Mouse (Mus musculus) kidney, adult 9 months (tissue): ENCODE data around the gene Phf7.

Source experiments
- DNase-seq: peaks from one replicate; pipeline ENCODE4 v3.0.0; 2022

Phf7 gene

DNA sequence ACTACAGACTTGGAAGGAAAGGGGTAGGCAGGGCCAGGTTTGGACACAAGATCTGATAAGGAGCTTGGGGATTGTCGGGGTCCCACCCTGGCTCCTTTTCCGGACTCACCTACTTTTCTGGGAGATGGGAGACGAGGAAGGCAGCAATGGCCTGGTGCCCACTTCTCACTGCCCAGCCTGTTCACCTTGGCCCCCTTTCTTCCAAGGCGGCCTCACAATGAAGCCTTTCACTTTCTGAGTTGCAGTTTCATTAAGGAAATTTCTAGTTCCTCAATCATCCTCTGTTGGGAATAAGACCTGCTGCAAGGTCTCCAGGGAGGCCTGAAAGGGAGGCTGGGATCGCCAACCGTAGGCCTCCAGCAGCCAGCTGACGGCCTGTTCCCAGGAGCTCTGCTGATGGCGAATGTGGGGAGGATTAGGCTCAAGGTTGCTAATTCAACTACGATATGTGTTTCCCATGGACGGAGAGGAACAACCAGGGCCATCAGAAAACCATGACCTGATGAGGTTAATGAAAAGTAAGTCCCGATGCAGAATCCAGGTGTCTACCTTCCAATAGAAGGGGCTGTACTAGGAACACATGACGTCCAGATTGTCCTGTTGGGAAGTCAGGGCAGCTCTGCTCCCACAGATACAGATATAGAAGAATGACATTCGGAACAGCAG, 18.6 kb downstream of the Phf7 start:
- no peak for DNase-seq

DNA sequence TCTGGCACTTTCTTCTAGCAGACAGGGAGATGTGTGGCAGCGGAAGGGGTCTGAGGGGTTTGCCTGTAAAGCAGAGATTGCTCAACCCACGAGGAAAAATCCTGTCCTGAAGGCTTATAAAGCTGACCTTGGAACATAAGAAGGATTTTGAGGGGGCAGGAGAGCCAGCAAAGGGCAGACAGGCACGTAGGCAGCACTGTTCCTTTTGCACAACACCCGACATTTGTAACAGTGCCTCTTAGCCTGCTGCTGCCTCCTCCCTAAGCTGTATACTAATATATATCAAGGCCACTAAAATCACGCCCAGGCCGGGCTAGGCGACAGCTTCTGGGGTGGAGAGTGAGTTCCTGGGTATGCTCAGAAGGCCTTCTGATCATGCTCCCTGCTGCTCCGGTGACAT, 20.7 kb downstream of the Phf7 start:
- no peak for DNase-seq

DNA sequence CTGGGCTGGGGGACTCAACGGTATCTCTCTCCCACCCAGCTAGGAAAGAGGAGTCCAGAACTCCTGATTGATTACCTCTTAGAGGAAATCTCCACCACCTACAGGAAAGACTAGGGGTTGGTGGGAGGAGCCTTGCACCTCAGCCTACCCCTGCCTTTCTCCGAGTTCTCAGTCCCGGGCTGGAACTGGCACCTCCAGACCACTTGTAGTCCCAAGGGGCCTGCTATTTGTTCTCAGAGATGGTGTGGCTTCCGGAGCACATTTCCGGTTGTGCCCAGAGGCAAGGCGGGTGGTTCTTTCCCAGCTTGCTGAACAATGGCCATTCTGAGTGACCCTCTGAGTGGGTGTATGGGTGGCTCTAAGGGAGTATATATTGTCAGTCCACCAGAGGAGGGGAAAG, 22.9 kb downstream of the Phf7 start:
- peak; percentile 51 for DNase-seq

DNA sequence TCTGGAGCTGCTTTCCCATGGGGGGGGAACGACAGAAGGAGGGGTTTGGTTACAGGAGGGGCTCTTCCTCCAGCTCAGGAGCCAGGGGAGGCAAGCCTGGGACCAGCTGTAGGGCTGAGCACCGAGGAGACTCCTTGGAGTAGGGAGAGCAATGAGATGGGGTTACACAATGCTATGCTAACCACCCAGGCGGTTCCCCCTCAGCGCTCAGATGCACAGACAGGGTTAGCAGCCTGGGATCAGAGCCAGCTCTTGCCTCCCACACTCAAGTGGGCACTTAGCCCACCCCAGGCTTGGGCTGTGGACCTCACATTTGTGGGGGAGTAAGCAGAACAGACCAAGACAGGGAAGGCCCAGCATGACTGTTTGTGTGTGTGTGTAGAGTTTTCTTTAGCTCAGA, 24.1 kb downstream of the Phf7 start:
- peak; percentile 23 for DNase-seq

DNA sequence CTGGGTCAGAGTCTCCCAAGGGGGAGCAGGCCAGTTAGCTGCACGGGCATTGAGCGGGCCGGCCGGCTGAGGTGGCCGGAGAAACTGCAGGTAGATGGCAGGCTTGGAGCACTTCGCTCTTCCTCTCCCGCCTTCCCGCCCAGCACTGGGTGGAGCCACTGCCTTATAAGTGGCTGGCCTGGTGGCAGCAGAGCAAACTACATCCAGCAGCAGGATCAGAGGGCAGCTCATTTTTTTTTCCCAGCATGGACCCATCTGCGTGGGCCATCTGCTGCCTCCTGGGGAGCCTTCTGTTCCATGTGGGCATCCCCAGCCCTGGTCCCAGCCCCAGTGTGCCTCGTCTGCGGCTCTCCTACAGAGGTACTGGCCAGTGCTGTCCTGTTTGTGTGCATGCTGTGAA, 33.5 kb downstream of the Phf7 start, which contains the start of gene Sema3g:
TSS of gene Sema3g (plus strand) at position 195 of the 400 bp plus-strand sequence.
- DNase-seq = peak; percentile 85

DNA sequence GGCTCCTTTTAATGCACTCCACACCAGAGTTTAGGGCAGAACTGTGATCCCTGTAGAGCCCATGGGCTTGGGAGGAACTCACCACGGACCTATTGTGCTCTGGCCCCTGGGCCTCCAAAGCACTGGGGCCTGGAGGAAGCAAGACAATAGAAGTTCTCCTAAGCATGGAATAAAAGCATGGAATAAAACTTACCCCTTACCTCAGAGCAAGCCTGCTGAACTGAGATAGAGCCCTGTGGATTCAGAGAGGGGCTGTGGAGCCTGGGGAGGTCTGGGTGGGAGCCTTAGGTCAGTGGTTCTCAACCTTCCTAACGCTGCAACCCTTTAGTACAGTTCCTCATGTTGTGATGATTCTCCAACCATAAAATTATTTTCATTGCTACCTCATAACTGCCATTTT, 34.3 kb downstream of the Phf7 start, which contains the start of gene Nisch:
TSS of gene Nisch (minus strand) at position 101 of the 400 bp plus-strand sequence.
- DNase-seq = no peak

DNA sequence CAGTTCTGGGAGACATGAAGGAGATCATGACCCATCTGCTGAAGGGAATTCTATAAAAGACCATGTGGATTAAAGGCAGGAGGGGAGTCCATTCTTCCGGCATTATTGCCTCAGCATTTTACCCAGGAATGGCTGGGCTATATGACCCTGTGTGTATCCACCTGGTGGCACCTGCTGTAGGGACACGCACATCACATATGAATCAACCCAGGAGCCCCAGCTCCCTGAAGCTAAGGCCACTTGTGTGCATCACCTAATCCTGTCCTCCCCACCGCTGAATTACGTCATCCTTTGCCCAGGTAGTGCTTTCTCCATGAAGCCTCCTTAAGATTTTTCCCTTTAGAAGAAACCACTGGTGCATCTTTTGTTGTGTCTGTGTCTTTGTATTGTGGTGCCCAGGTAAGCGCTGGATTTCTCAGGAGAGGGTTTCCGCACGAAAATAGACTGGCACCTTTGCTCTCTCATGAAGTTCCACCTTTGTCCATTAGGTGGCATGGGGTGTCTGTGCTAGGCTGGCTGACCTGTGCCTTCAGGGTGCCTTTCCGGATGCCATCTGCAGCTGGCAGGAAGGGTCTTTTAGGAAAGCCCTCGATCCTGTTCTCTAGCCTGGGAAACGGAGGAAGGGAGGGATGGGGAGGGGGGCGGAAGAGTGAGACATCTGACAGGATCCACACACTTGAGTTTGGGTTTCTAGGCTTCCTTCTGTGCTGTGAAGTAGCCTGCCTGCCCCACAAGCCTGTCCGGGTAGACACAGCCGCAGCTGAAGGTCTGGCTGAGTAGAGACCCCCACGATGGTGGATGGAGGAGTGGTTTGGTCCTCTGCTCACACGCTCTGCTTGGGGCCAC, 35.7 kb downstream of the Phf7 start:
- DNase-seq = peak; percentile 82

DNA sequence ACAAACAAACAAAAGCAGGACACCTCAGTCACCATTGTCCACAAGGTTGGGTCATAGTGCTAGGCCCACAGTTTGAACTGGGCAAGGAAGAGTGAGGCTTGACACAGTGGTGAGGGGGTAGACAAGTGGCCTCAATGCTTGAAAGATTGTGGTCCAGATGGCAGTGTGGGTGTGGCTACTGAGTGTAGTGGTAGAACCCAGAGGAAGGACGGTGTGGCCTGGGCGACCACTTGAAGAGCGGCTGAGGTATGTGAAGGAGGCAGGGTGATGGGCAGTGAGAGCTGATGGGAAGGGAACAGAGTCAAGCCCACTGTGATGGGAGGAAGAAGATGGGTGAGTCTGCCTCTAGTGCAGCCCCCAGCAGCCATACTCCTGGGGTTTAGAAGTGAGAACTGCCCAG, 36.4 kb downstream of the Phf7 start:
- DNase-seq = no peak

DNA sequence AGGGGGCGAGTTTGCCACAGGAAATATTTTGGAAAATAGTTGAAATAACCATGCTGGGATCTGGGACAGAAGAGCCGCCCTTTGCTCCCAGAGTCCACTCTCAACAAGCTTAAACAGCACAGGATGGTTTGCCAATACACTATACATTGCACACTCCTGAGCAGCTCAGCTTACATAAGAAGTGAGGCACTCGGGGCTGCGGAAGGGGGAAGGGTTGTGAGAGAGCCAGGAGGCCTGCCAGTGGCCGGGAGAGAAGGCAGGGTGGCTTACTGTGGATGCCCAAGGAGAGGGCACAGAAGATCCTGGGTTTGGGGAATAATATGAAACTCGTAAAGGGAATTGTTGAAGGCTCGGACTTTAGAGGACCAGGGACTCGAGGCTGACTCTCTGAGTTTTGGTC, 37.2 kb downstream of the Phf7 start:
- no peak for DNase-seq

DNA sequence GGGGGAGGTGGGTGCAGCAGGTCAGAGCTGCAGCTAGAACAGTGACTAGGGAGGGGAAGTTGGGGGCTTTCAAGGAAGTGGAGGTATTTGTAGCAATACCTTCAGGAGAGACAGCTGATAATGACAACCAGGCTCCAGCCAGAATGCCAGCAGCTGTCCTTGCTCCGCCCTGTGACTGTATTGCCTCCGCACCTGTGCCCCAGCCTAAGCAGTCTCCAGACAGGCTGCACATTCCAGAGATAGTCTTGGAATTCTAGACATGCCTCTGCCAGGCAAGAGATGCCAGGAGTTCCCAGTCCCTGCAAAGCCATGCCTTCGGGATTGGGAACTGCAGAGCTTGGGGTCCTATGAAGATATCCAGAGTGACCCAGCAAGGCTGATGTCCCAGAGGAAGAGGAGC, 38.6 kb downstream of the Phf7 start:
- DNase-seq = no peak

DNA sequence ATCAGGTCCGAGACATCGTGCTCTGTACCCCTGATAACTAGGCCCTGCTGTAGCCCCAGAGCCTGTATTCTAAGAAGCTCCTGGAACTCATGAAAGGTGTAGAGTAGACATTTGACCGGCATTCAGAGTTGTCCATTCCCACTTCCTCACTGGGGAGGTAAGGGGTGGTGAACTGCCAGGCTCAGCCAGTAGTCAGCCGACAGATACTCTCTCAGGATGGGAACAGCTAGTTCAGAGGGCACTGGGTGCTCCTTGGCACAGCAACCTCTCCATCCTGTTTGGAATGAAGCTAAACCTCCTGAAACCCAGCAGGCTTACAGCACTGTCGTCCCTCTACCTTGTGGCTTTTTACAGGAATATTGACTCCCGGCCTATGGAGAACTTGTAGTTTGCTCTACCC, 39.3 kb downstream of the Phf7 start:
- no peak for DNase-seq

DNA sequence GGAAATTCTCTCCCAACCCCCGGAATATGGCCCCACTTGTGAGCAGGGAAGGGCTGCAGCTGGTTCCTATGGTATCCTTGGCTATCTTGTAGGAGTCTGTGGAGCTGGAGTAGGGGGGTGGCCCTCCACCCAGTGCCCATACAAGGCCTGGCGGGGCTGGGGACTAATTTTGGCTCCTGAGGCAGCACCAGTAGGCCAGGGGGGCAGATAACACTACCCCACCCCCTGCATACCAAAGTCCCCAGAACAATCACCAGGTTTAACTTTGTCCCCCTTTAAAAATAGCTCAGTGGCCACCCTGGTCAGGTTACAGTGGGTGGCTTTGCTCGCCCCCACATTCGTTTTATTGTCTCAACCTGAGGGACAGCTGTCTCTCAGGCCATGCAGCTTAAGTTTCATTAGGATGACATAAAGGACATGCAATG, 42.0 kb downstream of the Phf7 start:
- DNase-seq = no peak

DNA sequence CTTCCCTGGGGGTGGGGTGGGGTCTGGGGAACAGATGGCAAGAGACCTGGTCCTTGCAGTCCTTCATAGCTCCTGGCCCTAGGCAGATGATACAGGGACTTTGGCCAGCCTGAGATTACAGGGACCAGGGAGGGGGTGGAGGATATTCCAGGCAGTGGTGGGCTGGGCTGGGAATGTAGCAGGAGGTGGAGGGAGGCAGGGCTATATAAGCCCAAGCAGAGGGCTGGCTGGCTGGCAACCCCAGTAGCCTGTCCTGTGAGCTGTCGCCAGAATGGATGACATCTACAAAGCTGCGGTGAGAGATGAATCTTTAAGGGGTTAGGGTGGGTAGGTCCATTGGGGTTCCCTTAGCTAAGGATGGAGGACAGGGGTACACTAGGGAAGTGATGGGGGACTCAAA, 43.0 kb downstream of the Phf7 start, which contains the start of gene Tnnc1:
TSS of gene Tnnc1 (plus strand) at position 229 of the 400 bp plus-strand sequence.
- no peak for DNase-seq

DNA sequence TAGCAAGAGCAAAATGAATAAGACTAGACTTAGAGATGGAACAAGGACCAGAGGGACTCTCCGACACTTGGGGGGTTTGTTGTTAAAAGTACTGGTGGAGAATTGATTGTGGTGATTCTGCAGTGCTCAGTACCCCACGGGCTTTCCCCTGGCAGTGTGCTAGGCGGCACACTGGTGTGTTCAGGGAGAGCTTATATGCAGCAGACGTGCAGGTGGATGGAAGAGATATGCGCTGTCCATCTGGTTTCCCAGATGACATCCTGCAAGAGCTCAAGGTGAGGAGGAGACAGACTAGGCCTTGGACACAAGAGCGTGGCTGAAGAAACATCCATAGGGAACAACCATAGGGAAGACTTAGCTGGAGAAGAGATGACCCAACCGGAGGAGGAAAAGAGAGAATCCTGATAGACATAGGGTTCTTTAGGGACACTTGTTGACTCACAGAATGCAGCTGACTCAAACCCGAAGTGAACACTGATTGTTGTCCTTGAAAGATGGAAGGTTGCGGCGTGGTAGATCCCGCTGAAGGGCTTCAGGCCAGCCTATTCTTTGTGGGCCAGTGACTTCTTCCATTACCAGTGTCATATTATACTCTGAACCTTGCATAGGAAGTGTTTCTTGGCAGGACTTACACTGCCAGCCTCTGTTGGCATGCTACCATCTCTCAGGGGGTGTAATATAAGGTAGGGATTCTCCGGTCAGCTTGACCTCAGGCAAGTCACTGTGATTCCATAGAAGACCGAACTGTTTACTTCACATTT, 43.9 kb downstream of the Phf7 start:
- no peak for DNase-seq

DNA sequence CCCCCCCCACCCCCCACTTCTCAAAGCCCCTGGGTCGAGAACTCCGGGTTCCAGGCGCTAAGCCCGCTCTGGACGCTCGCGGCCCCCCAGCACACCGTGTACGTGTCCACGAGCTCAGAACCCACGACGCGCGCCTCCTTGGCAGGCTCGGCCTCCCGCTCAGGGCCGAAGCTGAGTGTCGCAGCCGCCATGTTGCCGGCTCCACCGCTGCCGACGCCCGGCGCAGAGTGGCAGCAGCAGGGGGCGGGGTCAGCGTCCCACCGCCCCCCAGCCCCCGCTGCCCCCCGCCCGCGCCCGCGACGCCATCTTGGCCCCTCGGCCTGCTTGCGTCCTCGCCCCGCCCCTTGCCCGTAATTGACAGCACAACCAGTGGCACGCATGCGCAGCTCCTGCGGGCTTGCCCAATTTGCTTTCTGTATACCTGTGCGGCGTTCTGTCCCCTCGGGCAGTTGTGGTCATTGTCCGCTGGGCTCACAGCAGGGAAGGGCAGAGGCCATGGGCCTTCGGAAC, 44.6 kb downstream of the Phf7 start:
- DNase-seq = peak; percentile 96

DNA sequence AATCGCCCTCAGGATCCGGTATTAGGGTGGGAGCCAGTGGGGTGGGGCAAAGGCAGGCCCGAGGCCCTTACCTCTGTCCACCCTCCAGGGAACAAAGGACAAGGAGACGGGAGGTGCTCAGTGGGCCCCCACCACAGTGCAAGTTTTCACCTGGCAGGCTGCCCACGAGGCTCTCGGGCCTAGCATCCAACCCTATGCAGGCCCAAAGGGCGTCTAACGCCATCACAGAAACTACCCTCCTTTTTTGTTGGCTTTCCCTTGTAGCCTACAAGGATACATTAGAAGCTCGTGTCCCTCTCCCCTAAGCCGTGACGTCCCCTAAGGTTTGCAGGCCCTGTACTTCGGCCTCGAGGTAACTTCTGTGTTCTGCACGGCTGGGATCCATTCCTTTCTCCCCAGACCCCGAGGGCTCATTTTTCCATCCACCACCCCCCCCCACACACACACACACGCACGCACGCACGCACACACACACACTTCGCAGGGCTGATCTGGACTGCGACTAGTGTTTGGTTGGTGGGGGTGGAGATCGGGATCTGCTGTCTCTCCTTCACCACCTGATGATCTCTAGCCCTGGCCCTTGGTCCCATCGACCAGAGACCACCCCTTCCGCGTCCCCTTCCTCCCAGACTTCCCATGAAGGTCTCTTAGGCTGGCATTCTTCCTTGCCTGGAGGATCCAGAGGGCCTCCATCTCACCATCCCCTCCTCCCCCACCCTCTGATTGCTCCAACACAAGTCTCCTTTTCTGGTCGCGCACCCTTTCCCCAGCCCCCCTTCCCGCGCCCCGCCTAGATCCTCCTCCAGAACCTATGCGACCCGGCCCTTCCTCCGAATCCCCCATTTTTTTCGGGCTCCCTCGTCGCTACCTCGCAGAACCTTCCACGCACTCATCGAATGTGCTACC, 45.3 kb downstream of the Phf7 start:
- DNase-seq = peak; percentile 43

DNA sequence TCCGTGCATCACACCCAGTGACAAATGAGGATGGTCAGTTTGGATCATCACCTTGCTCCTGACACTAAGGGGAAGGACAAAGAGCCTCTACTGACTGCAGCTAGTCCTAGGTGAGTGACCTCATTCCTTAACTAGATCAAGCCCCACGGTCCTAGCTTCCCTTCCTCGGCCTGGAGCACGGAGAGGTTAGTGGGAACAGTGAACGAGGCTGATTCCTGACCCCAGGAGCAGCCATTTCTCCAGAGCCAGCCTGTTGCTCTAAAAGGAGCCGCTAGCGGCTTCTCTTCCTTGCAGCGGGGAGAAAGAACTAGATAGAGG, 45.9 kb downstream of the Phf7 start:
- peak; percentile 67 for DNase-seq

DNA sequence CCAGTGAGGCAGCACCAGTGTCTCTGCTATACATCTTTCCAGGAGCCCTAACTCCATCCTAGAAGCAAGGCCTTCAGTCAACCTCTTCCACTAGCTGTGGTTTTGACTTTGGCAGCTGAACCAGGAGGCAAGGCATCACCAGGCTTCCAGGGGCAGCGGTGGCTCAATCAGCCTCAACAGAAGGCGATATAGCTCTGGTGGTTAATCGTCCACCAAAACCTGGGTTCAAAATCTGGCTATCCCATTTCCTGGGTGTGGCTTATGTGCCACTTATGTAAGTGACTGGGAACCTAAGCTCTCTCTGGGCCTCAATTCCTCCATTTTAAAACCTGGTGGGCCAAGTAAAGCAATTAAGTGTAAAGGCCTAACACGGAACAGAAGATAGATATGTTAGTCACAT, 46.3 kb downstream of the Phf7 start:
- peak; percentile 47 for DNase-seq

DNA sequence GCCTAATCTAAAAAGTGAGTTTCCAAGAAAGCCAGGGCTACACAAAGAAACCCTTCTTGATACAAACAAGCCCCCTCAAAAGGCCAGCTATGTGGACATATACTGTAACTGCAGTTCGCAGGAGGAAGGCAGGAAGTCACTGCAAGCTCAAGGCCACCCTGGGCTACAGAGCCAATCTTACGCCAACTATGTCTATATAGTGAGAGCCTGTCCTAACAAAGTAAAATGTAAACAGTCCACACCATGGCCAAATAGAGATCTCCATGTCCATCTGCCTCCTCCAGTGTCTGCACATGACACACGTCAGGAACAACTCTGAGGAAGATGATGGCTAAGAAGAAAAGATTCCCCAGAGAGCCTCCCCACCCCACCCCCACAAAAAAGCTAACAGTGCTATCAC, 51.1 kb downstream of the Phf7 start:
- no peak for DNase-seq

DNA sequence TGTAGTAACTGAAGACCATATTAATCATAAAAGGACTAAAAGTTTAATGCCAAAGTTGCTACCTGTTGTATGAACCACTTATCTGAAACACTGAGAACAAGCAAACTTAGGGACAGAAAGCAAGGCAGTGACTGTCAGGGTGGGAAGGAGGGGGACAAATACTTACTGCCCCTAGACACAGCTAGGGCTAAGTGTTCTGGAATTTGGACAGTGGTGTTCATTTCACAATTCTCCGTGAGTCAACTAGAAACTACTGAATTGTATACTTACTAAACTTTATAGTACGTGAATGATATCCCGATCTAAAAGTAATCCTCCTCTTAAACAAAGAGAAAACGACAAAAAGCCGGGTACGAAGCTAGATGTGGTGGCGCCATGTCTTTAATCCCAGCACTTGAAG, 51.5 kb downstream of the Phf7 start:
- no peak for DNase-seq

DNA sequence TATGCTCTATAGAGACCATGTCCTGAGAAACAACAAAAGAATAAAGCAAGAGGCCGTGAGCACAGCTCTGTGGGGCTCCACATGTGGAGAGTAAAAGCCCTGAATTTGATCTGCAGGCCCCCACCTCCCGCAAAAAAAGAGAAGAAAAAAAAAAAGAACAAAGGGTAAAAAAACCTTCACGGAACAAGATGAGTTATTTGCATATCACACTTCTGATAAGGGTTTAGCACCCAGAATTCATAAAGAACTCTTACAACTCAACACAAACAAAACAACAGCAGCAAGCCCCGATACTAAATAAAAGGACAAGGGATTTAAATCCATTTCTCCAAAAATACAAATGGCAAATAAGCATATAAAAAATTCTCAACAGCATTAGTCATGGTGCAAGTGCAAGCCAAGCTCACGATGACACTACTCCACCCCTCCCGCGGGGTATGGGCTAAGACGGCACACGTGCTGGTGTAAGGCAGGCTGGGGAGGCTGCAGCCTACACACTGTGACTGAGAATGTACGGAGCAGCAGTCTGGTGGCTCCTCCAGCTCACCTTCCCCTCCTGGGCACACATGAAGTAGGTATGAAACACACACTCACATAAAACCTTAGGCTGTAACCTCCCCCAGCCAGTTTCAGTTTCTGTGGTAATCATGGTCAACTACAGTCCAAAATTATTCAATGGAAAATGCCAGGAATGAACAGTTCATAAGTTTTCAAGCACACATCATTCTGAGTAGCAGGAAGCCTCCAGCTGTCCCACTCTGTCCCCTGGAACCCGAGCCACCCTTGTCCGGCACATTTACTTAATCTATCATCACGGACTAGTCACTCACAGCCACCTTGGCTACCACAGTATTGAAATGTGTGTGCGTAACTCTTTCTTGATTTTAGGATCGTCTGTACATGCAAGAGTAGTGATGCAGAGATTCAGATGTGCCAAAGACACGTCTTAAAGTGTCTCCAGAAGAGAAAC, 53.3 kb downstream of the Phf7 start:
- DNase-seq = no peak
